Mouse (Mus musculus) CH12.LX (cell line): ENCODE data around the gene Map3k7. TPM values are rescaled to one million over a fixed set of nuclear protein-coding genes. Genes with fewer than 3 reads are reported as not detected.

ENCODE experiments used
- DNase-seq: peaks from one replicate; pipeline ENCODE4 v3.0.0-alpha.2; 2013; ENCODE audit errors: extremely low read depth
- H3K27ac ChIP-seq: 2 replicates; pipeline ENCODE4 v1.5.1; 2012; ENCODE audit warnings: low read depth, mild to moderate bottlenecking, control low read depth, moderate library complexity; ENCODE audit not compliant: insufficient read depth
- H3K27me3 ChIP-seq: replicated peaks from 2 replicates; pipeline ENCODE3; 2012; ENCODE audit warnings: inconsistent platforms
- H3K36me3 ChIP-seq, 2 experiments: replicated peaks in 1 of 2; 2 replicates each; pipeline versions ENCODE3 to v1.6.1; 2012; ENCODE audit warnings: inconsistent platforms in 1 of 2, low read length in 1 of 2, mild to moderate bottlenecking in 1 of 2, mixed read lengths in 1 of 2, moderate library complexity in 1 of 2; ENCODE audit not compliant: control insufficient read depth in 1 of 2, insufficient read depth in 1 of 2
- H3K4me1 ChIP-seq, 2 experiments: 2 replicates each; pipeline ENCODE4 v1.6.1; 2012; ENCODE audit warnings: inconsistent platforms in 1 of 2, moderate library complexity in 1 of 2; ENCODE audit not compliant: insufficient read depth in 2 of 2, control insufficient read depth in 1 of 2
- H3K4me2 ChIP-seq: 2 replicates; pipeline ENCODE4 v1.6.1; 2012; ENCODE audit warnings: low read depth, mild to moderate bottlenecking, control low read depth; ENCODE audit not compliant: poor library complexity, insufficient read depth, severe bottlenecking
- H3K4me3 ChIP-seq, 3 experiments: fragments of 150-350 bp in 1 of 3; sonication (generic) in 1 of 3; replicated peaks in 1 of 3; 2 replicates each; pipeline versions ENCODE3 to v1.5.1; 2011 to 2012; ENCODE audit warnings: low read depth in 2 of 3, low read length in 2 of 3, mild to moderate bottlenecking in 2 of 3, moderate library complexity in 2 of 3, control low read depth in 1 of 3, improper control_type of control experiment in 1 of 3, inconsistent platforms in 1 of 3, mixed read lengths in 1 of 3; ENCODE audit not compliant: poor library complexity in 1 of 3
- H3K79me2 ChIP-seq: replicated peaks from 2 replicates; pipeline ENCODE4 v1.6.1; 2012; ENCODE audit warnings: mild to moderate bottlenecking, moderate library complexity; ENCODE audit not compliant: control insufficient read depth, poor library complexity, insufficient read depth, severe bottlenecking; ENCODE audit errors: extremely low read depth
- H3K9ac ChIP-seq: 2 replicates; pipeline ENCODE4 v1.6.1; 2012; ENCODE audit warnings: low read depth, mild to moderate bottlenecking, control low read depth, moderate library complexity; ENCODE audit not compliant: insufficient read depth
- H3K9me3 ChIP-seq: replicated peaks from 2 replicates; pipeline ENCODE3; 2012; ENCODE audit warnings: low read length, inconsistent platforms, mixed read lengths
- BHLHE40 ChIP-seq: IDR thresholded peaks from 2 replicates; pipeline ENCODE4 v1.6.1; 2011; ENCODE audit warnings: mild to moderate bottlenecking, low read depth, low read length, improper control_type of control experiment
- CHD1 ChIP-seq: IDR thresholded peaks from 2 replicates; pipeline ENCODE4 v1.6.1; 2012; ENCODE audit warnings: low read depth, low read length, improper control_type of control experiment, inconsistent platforms
- CHD2 ChIP-seq: IDR thresholded peaks from 2 replicates; pipeline ENCODE4 v1.6.1; 2011; ENCODE audit warnings: low read length, improper control_type of control experiment
- E2F4 ChIP-seq: IDR thresholded peaks from 2 replicates; pipeline ENCODE4 v1.6.1; 2011; ENCODE audit warnings: low read depth, low read length, improper control_type of control experiment; ENCODE audit not compliant: insufficient replicate concordance
- ELF1 ChIP-seq: IDR thresholded peaks from 2 replicates; pipeline ENCODE4 v1.6.1; 2014; ENCODE audit warnings: low read depth, mild to moderate bottlenecking, inconsistent platforms, low read length, improper control_type of control experiment
- HCFC1 ChIP-seq: IDR thresholded peaks from 2 replicates; pipeline ENCODE4 v1.6.1; 2012; ENCODE audit warnings: low read depth, mild to moderate bottlenecking, inconsistent platforms, low read length, improper control_type of control experiment
- IRF4 ChIP-seq: IDR thresholded peaks from 2 replicates; pipeline ENCODE4 v1.6.1; 2014; ENCODE audit warnings: low read depth, mild to moderate bottlenecking, inconsistent platforms, low read length, improper control_type of control experiment
- MAFK ChIP-seq: IDR thresholded peaks from 2 replicates; pipeline ENCODE4 v1.6.1; 2011; ENCODE audit warnings: low read length, improper control_type of control experiment; ENCODE audit not compliant: insufficient replicate concordance
- MAX ChIP-seq: IDR thresholded peaks from 2 replicates; pipeline ENCODE4 v1.6.1; 2011; ENCODE audit warnings: low read length, improper control_type of control experiment
- MYC ChIP-seq: IDR thresholded peaks from 2 replicates; pipeline ENCODE4 v1.6.1; 2011; ENCODE audit warnings: low read depth, mild to moderate bottlenecking, improper control_type of control experiment, low read length
- NELFE ChIP-seq: IDR thresholded peaks from 2 replicates; pipeline ENCODE4 v1.6.1; 2011; ENCODE audit warnings: low read depth, low read length, improper control_type of control experiment
- NRF1 ChIP-seq: IDR thresholded peaks from 2 replicates; pipeline ENCODE4 v1.6.1; 2014; ENCODE audit warnings: low read depth, mild to moderate bottlenecking, inconsistent platforms, low read length, improper control_type of control experiment, moderate library complexity
- POLR2A ChIP-seq: IDR thresholded peaks from 2 replicates; pipeline ENCODE4 v1.6.1; 2011; ENCODE audit warnings: low read depth, mild to moderate bottlenecking, improper control_type of control experiment, low read length
- POLR2AphosphoS2 ChIP-seq: IDR thresholded peaks from 2 replicates; pipeline ENCODE4 v1.6.1; 2011; ENCODE audit warnings: low read depth, low read length, improper control_type of control experiment
- TBP ChIP-seq: conservative IDR thresholded peaks from 2 replicates; pipeline ENCODE4 v1.6.1; 2011; ENCODE audit warnings: low read depth, low read length, improper control_type of control experiment
- TCF12 ChIP-seq: IDR thresholded peaks from 2 replicates; pipeline ENCODE4 v1.6.1; 2014; ENCODE audit warnings: low read depth, mild to moderate bottlenecking, inconsistent platforms, low read length, improper control_type of control experiment
- USF1 ChIP-seq: IDR thresholded peaks from 2 replicates; pipeline ENCODE4 v1.6.1; 2014; ENCODE audit warnings: low read depth, mild to moderate bottlenecking, inconsistent platforms, low read length, improper control_type of control experiment
- USF2 ChIP-seq: conservative IDR thresholded peaks from 2 replicates; pipeline ENCODE4 v1.6.1; 2011; ENCODE audit warnings: low read depth, low read length, improper control_type of control experiment
- ZKSCAN1 ChIP-seq: IDR thresholded peaks from 2 replicates; pipeline ENCODE4 v1.6.1; 2012; ENCODE audit warnings: low read depth, inconsistent platforms, low read length, improper control_type of control experiment, borderline replicate concordance
- ZMIZ1 ChIP-seq: IDR thresholded peaks from 2 replicates; pipeline ENCODE4 v1.6.1; 2012; ENCODE audit warnings: low read depth, mild to moderate bottlenecking, inconsistent platforms, low read length, improper control_type of control experiment
- dilution Hi-C: fragments of 300-500 bp; cut with MboI; formaldehyde crosslinking; loops from 2 replicates; pipeline ENCODE4 v1.14.3; 2020; ENCODE audit warnings: low sequenced_read_pairs; ENCODE audit not compliant: extremely low pct_unique_long_range_greater_than_20kb, extremely low pct_ligation_motif_present
- in situ Hi-C: fragments of 300-500 bp; cut with MboI; formaldehyde crosslinking; loops from 3 replicates; pipeline ENCODE4 v1.14.3; 2019; ENCODE audit warnings: low sequenced_read_pairs, low pct_ligation_motif_present, low pct_unique_long_range_greater_than_20kb, mixed read lengths
- polyA plus RNA-seq: library from polyadenylated mRNA; unstranded; fragments of >175 nt; gene quantifications from 2 replicates; pipeline ENCODE4 v1.2.1, GENCODE M21; 2012; ENCODE audit warnings: low read depth; ENCODE audit not compliant: insufficient read length
- total RNA-seq, 2 experiments: library from RNA; depleted of rRNA; stranded (reverse); fragments of 300-350 nt in 1 of 2; fragments of >200 nt in 1 of 2; gene quantifications; 2 replicates each; pipeline ENCODE4 v1.2.3; 2012 to 2014

Map3k7 gene
- total and polyA plus RNA-seq, 3 experiments: 41.7 to 63.7 (median 43.9) TPM

GRCm38 (mm10) chr4:31943045-31943444 lies 20.9 kb upstream of the Map3k7 start:
- Histone ChIP-seq H3K4me2 (no peak overlapping the region), H3K4me1 (peaks cover 0 to 27% of the 10 kb centered on the region in 2 experiments; a peak in 3 of 4 replicates), H3K9ac (no peak overlapping the region), H3K27ac (no peak overlapping the region), H3K27me3 (no peaks in the 10 kb centered on the region), H3K79me2 (no peaks in the 10 kb centered on the region), H3K9me3 (no peaks in the 10 kb centered on the region), H3K4me3 (no peak overlapping the region), H3K36me3 (no peaks in the 10 kb centered on the region)
- in situ Hi-C loops: no loop called here
- dilution Hi-C loops: no loop called here
- TF ChIP-seq POLR2AphosphoS2 (no peak), MAX (no peak), ZMIZ1 (no peak), CHD2 (no peak), MYC (no peak), HCFC1 (no peak), NELFE (no peak), USF1 (no peak), BHLHE40 (no peak), NRF1 (no peak), ELF1 (no peak), TCF12 (no peak), USF2 (no peak), IRF4 (no peak), MAFK (no peak), TBP (no peak), POLR2A (no peak)
- DNase-seq: no peak

- Histone ChIP-seq H3K4me1 (peaks cover 5 to 45% of the 10 kb centered on the region in 2 experiments; a peak in 3 of 4 replicates), H3K4me2 (peak overlapping the region; percentile 78; the same call in 1 of the 2 replicates), H3K9ac (peak overlapping the region; percentile 81)
- TF ChIP-seq CHD1 (0 out of 2 replicates have a peak, but pooled peaks have one; percentile 30), ZKSCAN1 (no peak), MAFK (no peak), E2F4 (no peak)
- TF ChIP-seq, all 38 proteins: peak for 1
- dilution Hi-C loops: no loop called here
- H3K4me3 ChIP-seq: peak overlapping the region; percentile 77 to 90 (median 89)
- H3K79me2 ChIP-seq: peaks cover 35% of the 10 kb centered on the region
- peak; percentile 46 for DNase-seq
- peaks cover 0 to 17% of the 10 kb centered on the region in 2 experiments for H3K36me3 ChIP-seq
- in situ Hi-C loops: no loop called here
- no peaks in the 10 kb centered on the region for H3K27me3 ChIP-seq
- peak overlapping the region; percentile 69 for H3K27ac ChIP-seq
- H3K9me3 ChIP-seq: no peaks in the 10 kb centered on the region
These were observed 438 bp downstream of the Map3k7 start for GRCm38 (mm10) chr4:31964194-31964875.
